Mouse (Mus musculus) spleen, postnatal 36 days (tissue): ENCODE data around the gene Fstl4.

Experiments used
- DNase-seq, 2 experiments: peaks; one replicate each; pipeline ENCODE4 v3.0.0; 2022; ENCODE audit warnings: low spot score in 2 of 2, mixed read lengths in 1 of 2

Gene Fstl4

GRCm38 (mm10) chr11:52767921-52768320, 3.5 kb downstream of the Fstl4 start:
- DNase-seq = no peak

- DNase-seq = no peak
Observed at GRCm38 (mm10) chr11:52773073-52773472, 8.6 kb downstream of the Fstl4 start.

- DNase-seq = no peak
Observed at GRCm38 (mm10) chr11:52775291-52775690, 10.9 kb downstream of the Fstl4 start.

DNA sequence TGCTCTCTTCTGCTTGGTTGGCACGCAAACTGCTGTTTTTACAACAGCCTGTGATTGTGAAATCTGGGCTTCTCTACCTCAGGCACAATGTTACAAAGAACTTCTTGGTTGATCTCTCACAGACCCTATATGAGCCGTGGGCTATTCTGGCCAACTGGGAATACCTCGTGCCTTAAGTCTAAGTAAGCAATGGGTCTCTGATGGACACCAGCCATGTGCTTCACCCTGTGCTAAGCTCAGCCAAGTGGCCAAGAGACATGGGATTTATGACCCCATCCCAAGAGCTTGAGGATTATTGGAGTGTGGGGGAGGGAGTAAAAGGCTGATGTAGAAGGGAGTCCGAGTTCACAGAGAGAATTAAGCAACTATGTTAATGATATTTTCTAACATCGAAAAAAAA, 18.0 kb downstream of the Fstl4 start:
- no peak for DNase-seq

GRCm38 (mm10) chr11:52794331-52794730, 29.9 kb downstream of the Fstl4 start:
- no peak for DNase-seq

DNA sequence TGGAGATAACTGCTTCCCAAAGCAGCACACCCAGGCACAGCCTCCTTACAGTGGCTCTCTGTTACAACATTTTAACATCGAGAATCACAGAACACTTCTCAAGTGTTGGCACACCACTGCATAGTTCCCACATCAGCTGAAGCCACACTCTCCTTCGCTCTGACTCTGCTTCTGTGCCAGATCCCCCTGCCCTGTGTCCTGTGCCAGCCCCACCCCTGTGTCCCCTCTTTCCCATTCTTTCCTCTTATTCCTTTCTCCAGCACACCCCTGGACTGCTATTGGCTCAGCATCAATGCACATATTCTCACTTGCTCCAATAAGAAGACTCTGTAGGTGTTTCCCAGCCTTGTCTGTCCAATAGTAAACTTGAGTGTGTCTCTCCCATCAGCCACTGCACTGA, 45.1 kb downstream of the Fstl4 start:
- no peak for DNase-seq

DNA sequence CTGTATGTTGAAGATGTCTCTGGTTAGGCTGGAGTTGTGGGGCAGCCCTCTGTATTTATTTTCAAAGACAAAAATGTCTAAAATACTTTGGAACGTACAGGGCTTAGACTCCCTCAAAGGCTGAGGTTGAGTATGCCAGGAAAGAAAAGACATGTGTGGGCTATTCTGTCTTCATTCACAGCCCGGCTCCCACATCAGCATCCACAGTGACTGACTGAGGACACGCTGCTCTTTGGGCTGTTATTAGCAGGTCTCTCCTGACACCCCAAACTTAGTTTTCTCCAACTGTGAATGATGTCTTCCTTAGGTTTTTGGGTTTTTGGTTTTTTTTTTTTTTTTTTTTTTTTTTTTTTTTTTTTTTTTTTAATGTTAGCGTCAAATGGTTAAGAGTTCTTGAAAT, 51.6 kb downstream of the Fstl4 start:
- DNase-seq = no peak

DNA sequence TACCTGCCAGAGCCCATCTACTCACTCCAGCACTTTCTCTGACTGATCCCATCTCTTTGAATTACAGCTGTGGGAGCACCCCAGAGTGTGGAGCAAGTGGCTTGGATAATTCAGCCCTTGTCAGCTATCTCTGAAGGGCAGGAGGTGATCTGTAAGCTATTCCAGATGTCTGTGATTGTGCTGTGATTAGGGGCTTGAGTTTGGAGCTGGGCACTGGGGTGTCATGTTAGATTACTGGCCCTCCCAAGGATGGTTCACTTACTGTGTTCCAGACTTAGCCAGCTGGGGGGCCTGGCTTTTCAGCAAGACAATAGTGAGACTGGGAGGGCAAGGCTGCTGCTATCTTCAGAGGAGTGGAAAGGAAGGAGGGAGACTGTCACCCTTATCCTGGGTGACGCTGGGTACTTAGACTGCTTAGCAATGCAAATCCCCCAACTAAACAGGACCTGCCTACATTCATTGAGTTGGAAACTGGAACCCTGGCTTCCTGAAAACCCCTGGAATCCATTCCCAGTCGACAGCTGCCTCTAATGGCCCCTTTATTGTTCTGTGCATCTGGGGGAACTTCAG, 56.0 kb downstream of the Fstl4 start:
- DNase-seq = no peak

- no peak for DNase-seq
Observed at GRCm38 (mm10) chr11:52826591-52826990, 62.2 kb downstream of the Fstl4 start.

DNA sequence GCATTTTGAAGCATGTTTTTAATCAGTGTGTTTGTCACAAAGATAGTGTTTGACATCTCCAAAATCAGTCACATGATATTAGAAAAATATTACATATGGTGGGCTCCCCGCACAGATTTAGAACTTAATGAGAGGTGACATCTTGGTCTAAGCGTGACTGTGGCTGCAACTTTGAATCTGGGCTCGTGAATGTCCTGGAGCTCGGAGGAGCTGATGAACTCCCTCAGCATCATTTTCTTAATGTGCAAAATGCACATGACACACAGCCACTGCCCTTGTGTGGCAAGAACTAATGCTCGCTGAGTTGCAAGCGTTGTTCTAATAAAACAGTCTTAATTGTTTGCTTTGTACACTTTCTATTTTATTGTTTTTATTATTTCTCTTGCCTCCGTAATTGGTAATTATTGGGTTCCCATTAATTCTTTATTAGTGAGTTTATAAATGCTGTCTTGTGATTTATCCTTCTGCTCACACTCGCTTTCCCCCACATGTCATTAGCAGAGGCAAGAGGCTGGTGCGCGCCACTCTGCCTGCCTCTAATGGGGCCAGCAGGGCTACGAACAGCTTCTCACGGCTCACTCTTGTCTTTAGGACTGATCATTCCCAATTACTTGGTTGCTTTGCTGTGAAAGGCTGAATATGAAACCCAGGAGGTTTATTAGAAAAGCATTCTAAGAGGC, 67.3 kb downstream of the Fstl4 start:
- no peak for DNase-seq

GRCm38 (mm10) chr11:52832311-52832675, 67.9 kb downstream of the Fstl4 start:
- DNase-seq = no peak

- no peak for DNase-seq
Observed at GRCm38 (mm10) chr11:52848691-52849090, 84.3 kb downstream of the Fstl4 start.

DNA sequence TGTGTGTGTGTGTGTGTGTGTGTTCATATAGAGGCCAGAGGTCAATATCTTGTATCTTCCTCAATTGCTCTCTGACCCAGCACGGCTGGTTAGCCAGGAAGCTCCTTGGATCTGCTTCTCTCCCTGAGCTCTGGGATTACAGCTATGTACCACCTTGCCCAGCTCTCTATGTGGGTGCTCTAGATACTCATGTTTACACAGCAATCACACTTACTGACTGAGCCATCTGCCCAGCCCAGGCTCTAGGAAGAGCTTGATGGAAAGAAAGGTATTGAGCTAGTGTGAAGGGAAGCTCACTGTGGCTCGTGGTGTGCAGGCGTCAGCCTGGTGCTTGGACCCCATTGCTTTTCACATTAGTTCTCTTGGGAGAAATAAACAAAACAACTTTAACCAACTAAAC, 85.6 kb downstream of the Fstl4 start:
- DNase-seq = no peak

DNA sequence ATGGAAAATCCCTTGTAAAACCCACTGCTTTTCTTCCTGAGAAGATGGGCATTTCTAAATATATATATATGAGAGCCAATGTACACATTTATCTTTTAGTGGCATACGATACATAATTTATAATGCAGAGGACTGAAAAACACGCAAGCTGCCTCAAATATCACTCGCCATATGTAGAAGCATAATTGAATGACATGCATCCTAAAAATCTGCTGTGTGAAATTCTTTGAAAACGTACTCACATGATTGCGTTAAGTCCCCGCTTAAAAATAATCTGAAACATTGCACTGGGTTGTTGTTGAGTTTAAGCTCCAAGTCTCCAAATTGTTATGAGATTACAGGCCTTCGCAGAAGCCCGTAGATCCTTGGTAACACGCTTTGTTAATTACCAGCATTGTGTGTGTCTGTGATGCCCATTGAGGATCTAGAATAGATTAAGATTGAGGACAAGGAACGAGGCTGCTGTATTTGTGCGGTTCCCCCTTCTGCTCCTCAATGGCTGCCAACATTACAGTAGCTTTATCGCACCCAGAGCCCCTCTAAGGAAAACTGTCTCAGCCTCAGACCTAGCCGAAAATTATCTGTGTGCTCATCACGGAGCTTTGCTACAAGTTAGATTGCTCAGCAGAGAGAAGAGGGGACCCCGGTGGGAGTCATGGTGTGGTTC, 108.5 kb downstream of the Fstl4 start:
- no peak for DNase-seq

DNA sequence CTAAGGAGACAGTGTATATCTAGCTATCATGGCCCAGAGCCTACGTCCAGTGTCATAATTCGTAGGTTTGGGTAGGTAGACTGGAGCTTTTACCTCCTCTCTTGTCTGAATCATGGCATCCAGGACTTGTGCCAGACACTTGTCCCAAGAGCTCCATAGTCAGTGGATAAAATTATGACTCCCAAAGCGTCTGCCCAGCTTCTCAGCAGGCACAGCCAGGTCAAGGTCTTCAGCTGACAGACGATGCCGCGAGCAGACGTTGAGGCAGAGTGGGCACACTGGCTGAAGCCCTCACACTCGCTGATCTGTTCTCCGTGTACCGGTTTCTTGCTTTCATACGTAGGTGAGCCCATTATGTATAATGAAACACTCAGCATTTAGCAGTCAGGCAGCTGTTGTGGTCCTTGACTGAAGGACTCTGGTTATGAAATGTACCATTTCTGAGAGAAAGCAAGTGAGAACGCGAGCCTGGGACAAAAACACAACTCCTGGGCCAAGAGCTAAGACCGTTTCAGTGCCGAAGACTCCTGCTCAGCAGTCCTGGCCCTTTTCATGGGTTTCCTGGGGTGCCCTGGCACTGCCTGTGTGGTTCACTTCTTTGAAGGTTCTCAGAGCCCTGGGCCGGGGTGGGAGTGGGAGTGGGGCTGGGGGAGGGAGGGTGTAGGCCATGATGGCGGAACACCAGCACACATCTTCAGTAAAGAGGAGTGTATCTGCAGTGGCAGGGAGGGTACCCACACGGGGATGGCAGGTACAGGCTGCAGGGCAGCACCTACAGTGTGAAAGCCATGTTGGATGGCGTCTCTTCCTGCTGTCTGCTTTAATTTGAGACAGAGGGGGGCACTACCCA, 111.7 kb downstream of the Fstl4 start:
- no peak for DNase-seq

DNA sequence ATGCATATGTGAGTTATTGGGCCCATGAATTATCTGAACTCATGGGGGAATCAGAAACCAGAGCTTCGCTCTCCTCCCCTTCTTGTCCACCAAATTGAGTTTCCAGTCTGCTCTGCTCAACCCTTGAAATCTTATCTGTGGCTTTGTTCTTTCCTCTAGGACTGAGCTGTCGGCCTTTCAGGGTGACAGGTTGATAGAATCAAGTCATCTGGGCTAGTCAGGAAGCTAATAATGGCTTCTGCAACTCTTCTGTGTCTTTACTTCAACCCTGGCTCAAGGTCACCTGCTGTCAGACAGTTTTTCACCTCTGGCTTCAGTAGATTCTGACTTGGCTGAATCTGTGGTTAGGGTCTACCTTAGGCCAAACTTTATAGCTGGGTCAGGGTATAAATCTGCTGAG, 113.2 kb downstream of the Fstl4 start:
- no peak for DNase-seq

DNA sequence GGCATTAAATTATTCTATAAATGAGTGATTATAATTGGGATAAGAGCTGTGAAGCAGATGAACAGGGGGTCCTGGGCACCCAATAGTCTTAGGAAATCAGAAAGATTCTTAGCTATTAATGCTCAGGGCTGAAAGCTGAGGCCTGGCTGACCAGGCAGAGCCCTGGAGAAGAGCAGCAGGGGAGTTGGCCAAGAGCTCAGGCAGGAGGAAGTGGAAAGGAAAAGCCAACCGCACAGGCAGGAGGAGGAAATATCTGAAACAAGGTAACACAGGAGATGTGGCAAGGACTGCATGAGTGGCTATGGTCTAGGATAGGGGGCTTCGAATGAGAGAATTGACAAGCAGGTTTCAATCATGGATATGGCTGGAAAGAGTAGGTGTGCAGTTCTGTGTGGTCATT, 115.5 kb downstream of the Fstl4 start:
- DNase-seq = no peak

- DNase-seq = no peak
Observed at GRCm38 (mm10) chr11:52886559-52887303, 122.3 kb downstream of the Fstl4 start.

GRCm38 (mm10) chr11:52888150-52888549, 123.7 kb downstream of the Fstl4 start:
- DNase-seq = no peak

DNA sequence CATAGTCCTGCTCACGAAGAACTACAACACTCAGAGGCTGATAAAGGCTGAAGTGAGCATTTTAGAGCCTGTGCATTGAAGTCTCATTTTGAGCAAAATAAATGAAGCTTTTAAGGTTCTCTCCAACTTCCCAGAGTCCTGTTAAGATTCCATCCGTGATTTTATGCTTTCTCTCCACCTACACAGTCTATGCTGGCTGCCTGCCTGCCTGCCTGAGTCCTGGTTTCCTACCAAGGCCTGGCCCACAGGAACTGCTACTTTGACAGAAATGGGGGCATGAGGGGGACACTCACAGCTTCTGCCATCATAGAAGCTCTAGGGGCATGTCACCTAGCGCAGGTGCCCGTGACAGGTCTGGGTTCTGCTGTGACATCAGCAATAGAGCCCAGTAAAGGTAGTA, 125.1 kb downstream of the Fstl4 start:
- no peak for DNase-seq

GRCm38 (mm10) chr11:52890156-52890555, 125.7 kb downstream of the Fstl4 start:
- DNase-seq = no peak

DNA sequence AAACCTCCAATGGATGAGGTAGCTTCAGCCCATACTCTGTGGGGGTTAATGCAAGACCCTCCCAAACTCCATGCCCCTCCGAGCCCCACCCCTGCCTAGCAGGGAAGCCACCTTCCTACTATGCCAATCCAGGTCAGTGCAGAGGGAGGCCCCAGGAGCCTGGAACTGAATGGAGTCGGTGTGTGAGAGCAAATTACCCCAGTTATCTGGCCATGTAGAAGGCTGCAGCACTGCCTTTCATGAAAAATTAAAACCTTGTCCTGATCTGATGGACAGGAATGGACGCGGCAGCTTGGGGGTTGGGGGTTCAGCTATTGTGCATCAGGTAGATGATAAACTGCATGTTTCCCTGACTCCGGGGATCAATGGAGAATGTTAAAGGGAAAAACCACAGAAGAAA, 139.7 kb downstream of the Fstl4 start:
- no peak for DNase-seq
